Mouse (Mus musculus) megakaryocyte-erythroid progenitor cell, adult 5 weeks (primary cell): ENCODE data around the gene Hist2h2aa1. TPM values are rescaled to one million over a fixed set of nuclear protein-coding genes. Genes with fewer than 3 reads are reported as not detected.

Experiments
- polyA plus RNA-seq: library from polyadenylated mRNA; stranded (reverse); fragments of >175 nt; gene quantifications from 2 replicates; pipeline ENCODE4 v1.2.3, GENCODE M21; 2012

Gene Hist2h2aa1
- 1.3 and 8.5 TPM in 2 replicates for polyA plus RNA-seq

GRCm38 (mm10) chr3:96245003-96245886 lies at the start of gene Hist2h2aa1:
Gene Hist2h2aa1, plus strand, starts transcription at chr3:96245497.

GRCm38 (mm10) chr3:96219661-96220130 lies 25.6 kb upstream of the Hist2h2aa1 start, which contains the start of the genes Bola1 and Hist2h2ab:
Gene Bola1, minus strand, starts transcription at chr3:96219709.
Gene Hist2h2ab, plus strand, starts transcription at chr3:96219865.

GRCm38 (mm10) chr3:96220765-96221639 lies 24.3 kb upstream of the Hist2h2aa1 start, which contains the start of the genes Hist2h2ac and Hist2h2be:
Gene Hist2h2ac, minus strand, starts transcription at chr3:96220880.
Gene Hist2h2be, plus strand, starts transcription at chr3:96221119.

GRCm38 (mm10) chr3:96238954-96239793 lies 6.1 kb upstream of the Hist2h2aa1 start, which contains the start of gene Hist2h3c2:
Gene Hist2h3c2, minus strand, starts transcription at chr3:96239127.

GRCm38 (mm10) chr3:96239949-96240798 lies 5.1 kb upstream of the Hist2h2aa1 start, which contains the start of gene Hist2h2aa2:
Gene Hist2h2aa2, minus strand, starts transcription at chr3:96240276.

GRCm38 (mm10) chr3:96246427-96246856 lies 1.1 kb downstream of the Hist2h2aa1 start, which contains the start of gene Hist2h3c1:
Gene Hist2h3c1, plus strand, starts transcription at chr3:96246685.

GRCm38 (mm10) chr3:96262979-96263550 lies 17.8 kb downstream of the Hist2h2aa1 start, which contains the start of gene Hist2h4:
Gene Hist2h4, minus strand, starts transcription at chr3:96263311.

GRCm38 (mm10) chr3:96268051-96268775 lies 22.9 kb downstream of the Hist2h2aa1 start, which contains the start of gene Hist2h3b:
Gene Hist2h3b, plus strand, starts transcription at chr3:96268654.

GRCm38 (mm10) chr3:96269511-96270474 lies 24.5 kb downstream of the Hist2h2aa1 start, which contains the start of gene Hist2h2bb:
Gene Hist2h2bb, plus strand, starts transcription at chr3:96269752.

GRCm38 (mm10) chr3:96293787-96294186 lies 48.5 kb downstream of the Hist2h2aa1 start, which contains the start of gene Fcgr1:
Gene Fcgr1, minus strand, starts transcription at chr3:96293969.

Other genes with a start within 250 kb of the Hist2h2aa1 start
- gene Plekho1, start 249.5 kb upstream of the Hist2h2aa1 start, polyA plus RNA-seq = 232 TPM in 2 replicates
- 6.0 and 7.1 TPM in 2 replicates for gene Vps45, start 187.0 kb upstream of the Hist2h2aa1 start, polyA plus RNA-seq
- 3.0 and 4.9 TPM in 2 replicates for gene Otud7b, start 141.0 kb upstream of the Hist2h2aa1 start, polyA plus RNA-seq
- gene Mtmr11, start 83.5 kb upstream of the Hist2h2aa1 start, polyA plus RNA-seq = not detected in 2 replicates
- gene Sf3b4, start 73.2 kb upstream of the Hist2h2aa1 start, polyA plus RNA-seq = 524 and 591 TPM in 2 replicates
- 0.37 and 0.50 TPM in 2 replicates for gene Sv2a, start 64.3 kb upstream of the Hist2h2aa1 start, polyA plus RNA-seq
- 98.4 and 100 TPM in 2 replicates for gene Bola1, start 25.8 kb upstream of the Hist2h2aa1 start, polyA plus RNA-seq
- gene Hist2h2ab, start 25.6 kb upstream of the Hist2h2aa1 start, polyA plus RNA-seq = 1.1 and 2.0 TPM in 2 replicates
- gene Hist2h2ac, start 24.6 kb upstream of the Hist2h2aa1 start, polyA plus RNA-seq = 18.4 and 18.7 TPM in 2 replicates
- 0.49 and 0.75 TPM in 2 replicates for gene Hist2h2be, start 24.4 kb upstream of the Hist2h2aa1 start, polyA plus RNA-seq
- 25.9 and 32.4 TPM in 2 replicates for gene Hist2h3c2, start 6.4 kb upstream of the Hist2h2aa1 start, polyA plus RNA-seq
- 261 and 264 TPM in 2 replicates for gene Hist2h2aa2, start 5.2 kb upstream of the Hist2h2aa1 start, polyA plus RNA-seq
- not detected in 2 replicates for gene Hist2h3c1, start 1.2 kb downstream of the Hist2h2aa1 start, polyA plus RNA-seq
- gene Hist2h4, start 17.8 kb downstream of the Hist2h2aa1 start, polyA plus RNA-seq = 3.4 and 3.5 TPM in 2 replicates
- 28.5 and 35.3 TPM in 2 replicates for gene Hist2h3b, start 23.2 kb downstream of the Hist2h2aa1 start, polyA plus RNA-seq
- gene Hist2h2bb, start 24.3 kb downstream of the Hist2h2aa1 start, polyA plus RNA-seq = 0.36 and 1.4 TPM in 2 replicates
- gene Fcgr1, start 48.5 kb downstream of the Hist2h2aa1 start, polyA plus RNA-seq = 0.03 and 0.14 TPM in 2 replicates
- not detected in 2 replicates for gene BC107364, start 206.8 kb downstream of the Hist2h2aa1 start, polyA plus RNA-seq